Mouse (Mus musculus): ENCODE measurements around the gene Spns3.
"Not testable (repeated sequence)": the region's sequence is repeated elsewhere in the genome, so short reads cannot be mapped to it uniquely, and the experiment has no call there.

The Spns3 gene

DNA sequence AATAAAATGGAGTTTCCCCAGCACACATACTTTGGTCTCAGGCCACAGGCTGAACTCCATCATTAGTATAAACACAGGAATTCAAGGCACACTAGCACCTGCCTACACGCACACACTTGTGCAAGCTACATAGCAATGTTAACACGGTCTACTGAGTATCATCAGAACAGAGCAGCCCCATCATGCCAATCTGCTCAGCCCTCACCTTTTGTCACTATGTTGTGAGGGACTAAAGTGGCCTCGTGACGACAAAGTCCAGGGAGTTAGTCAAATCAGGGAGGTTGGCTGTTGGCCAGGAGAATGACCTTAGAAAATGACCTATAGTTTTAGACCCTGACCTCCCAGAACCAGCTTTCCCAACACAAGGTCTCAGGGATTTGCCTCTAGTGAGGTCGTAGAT, 7.8 kb upstream of the Spns3 start:
- DNase-seq (ENCODE audit: low spot score) = no peak

- no peak for DNase-seq (ENCODE audit: low spot score)
Measured at GRCm38 (mm10) chr11:72556953-72557352, 6.6 kb upstream of the Spns3 start.

DNA sequence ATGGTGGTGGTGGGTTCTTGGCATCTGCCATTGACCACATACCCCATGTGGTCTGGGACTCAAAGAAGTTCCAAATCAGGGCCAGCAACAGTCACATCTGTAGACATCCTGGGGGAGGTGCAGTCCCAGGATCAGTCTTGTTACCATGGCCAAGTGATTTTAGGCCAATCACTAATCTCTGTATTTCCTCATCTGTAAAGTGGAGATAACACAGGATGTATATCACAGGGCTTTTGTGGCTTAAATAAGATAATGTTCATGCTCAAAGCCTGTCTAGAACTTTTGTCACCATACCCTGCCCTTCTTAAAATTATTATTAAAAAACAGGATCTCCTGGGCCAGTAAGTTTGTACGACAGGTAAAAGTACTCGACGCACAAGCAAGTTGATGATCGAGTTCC, 6.2 kb upstream of the Spns3 start:
- no peak for DNase-seq (ENCODE audit: low spot score)

- DNase-seq (ENCODE audit: low spot score) = no peak
Measured at GRCm38 (mm10) chr11:72551531-72552105, 1.3 kb upstream of the Spns3 start.

- no peak for DNase-seq (ENCODE audit: low spot score)
Measured at GRCm38 (mm10) chr11:72547181-72547580, 3.1 kb downstream of the Spns3 start.

- no peak for DNase-seq (ENCODE audit: low spot score)
Measured at GRCm38 (mm10) chr11:72544716-72545115, 5.6 kb downstream of the Spns3 start.

- not testable (repeated sequence) for DNase-seq (ENCODE audit: low spot score)
Measured at GRCm38 (mm10) chr11:72543692-72544091, 6.6 kb downstream of the Spns3 start.

DNA sequence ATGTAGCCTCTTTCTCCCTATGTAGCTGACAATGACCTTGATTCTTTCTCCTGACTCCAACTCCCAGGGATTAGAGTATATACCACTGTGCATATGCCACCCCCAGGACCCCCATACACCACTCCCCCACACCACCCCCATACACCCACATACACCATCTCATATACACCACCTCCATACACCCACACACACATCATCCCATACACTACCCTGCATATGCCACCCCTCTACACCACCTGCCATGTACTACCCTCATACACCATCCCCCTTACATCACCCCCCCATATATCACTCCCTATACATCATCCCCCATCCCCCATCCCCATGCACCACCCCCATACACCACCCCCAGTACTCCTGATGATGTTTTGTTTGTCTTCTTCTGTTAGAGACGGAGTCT, 7.7 kb downstream of the Spns3 start:
- no peak for DNase-seq (ENCODE audit: low spot score)

- DNase-seq (ENCODE audit: low spot score) = no peak
Measured at GRCm38 (mm10) chr11:72541928-72542327, 8.4 kb downstream of the Spns3 start.

DNA sequence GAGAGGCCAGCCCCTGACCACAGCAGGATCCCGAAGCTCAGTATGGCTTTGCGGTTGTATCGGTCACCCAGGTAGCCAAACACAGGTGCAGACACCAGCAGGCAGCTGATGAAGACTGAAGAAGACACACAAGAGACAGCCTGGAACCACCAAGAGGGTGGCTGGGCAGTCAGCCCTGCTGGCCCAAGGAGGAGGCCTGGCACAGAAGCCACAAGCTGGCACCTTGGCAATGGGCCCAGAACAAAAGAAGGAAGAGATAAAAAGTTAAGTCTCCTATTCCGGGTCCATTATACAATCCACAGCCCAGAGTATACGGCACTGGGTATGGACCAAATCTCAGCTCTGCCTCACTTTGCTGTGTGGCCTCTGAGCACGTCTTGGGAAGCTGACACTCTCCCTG, 9.9 kb downstream of the Spns3 start:
- DNase-seq (ENCODE audit: low spot score) = no peak

GRCm38 (mm10) chr11:72538811-72539210, 11.5 kb downstream of the Spns3 start:
- no peak for DNase-seq (ENCODE audit: low spot score)

DNA sequence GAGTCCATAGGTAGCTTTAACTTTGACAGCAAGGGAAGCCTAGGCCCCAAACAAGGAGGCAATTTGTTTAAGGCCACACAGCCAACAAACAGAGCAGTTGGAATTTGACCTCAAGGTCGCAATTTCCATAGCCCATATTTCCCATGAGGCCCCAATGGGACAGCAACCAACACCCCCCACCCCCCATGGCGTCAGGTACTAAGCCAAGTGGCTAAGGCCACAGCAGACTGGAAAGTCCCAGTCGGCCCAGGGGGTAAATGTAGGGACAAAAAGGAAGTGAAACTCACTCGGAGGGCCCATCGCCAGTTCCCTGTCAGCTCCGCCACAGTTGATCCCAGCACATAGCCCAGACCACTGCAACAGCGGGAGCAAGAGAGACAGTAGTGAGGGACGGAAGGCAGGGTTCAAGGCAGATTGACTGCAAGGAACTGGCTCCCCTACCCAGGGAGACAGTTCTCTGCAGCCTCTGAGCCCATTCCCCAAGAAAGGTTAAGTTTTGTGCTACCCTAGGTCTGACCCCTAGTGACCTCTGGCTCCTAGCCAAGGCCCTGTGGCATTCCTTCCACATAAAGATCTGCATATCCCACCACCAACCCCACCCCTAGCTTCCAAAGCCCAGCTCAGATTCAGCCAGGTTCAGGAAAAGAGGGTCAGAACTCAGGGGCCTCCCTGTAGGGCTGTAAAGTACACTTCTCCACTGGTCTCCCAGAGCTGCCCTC, 12.1 kb downstream of the Spns3 start:
- DNase-seq (ENCODE audit: low spot score) = no peak

- DNase-seq (ENCODE audit: low spot score) = no peak
Measured at GRCm38 (mm10) chr11:72537503-72537902, 12.8 kb downstream of the Spns3 start.

- DNase-seq (ENCODE audit: low spot score) = no peak
Measured at GRCm38 (mm10) chr11:72535519-72535918, 14.8 kb downstream of the Spns3 start.

DNA sequence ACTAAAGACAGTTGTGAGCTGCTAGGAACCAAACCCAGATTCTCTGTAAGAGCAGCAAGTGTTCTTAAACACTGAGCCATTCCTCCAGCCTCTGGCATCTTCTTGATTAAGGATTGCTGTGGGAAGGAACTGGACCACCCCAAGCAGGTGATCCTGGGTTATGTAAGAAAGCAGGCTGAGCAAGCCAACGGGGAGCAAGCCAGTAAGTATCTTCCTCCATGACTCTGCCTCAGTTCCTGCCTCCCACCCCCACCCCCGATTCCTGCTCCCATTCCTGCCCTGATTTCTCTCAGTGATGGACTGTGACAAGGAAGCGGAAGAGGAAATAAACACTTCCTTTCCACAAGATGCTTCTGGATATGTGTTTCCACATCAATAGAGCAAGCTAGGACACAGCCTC, 17.4 kb downstream of the Spns3 start:
- no peak for DNase-seq (ENCODE audit: low spot score)

DNA sequence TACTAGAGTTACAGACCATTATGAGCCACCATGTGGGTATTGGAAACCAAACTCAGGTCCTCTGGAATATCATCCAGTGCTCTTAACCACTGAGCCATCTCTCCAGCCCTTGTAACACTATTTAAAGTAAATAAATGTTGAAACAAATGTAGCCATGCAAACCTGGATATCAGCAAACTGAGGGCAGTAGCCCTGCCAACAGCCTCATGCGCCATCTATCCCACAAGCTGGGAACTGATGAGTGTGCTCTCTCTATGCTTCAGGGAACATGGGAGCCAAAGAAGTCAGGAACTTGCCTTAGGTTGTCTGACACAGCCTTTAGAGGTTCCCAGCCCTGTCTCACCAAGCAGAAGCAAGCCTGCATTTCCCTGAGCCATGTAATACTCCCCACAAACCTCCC, 18.7 kb downstream of the Spns3 start:
- no peak for DNase-seq (ENCODE audit: low spot score)

DNA sequence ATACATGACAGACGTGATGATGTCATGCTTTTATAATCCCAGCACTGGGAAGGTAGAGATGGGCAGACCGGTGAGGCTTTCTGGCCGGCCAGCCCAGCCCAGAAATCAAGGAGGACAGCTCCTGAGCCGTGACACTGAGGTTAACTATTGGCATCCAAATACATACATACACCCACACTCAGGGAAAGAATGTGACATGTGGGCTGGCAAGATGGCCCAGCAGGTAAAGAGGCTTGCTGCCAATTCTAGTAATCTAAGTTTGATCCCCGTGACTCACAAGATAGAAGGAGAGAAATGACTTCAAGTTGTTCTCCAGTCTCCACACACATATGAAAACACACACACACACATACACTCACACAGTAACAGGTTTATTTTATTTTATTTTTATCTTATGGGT, 19.2 kb downstream of the Spns3 start:
- no peak for DNase-seq (ENCODE audit: low spot score)

DNA sequence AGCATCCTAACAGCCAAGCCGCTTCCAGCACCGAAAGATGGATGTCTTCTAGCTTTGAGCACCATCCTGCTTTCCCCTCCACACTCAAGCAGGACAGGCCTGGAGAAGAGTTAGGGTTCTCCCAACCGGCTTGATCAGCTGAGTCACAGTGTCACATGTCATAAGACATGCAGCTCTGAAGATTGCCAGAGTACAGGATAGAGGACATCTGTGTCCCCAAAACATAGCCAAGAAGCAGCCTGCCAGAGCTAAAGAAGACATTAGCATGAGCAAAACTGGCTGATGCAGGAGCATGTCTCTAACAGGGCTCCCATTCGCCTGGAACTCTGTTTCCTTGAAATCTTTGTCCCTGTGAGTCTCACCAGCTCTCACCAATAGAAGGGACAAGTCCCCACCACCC, 24.1 kb downstream of the Spns3 start:
- DNase-seq (ENCODE audit: low spot score) = no peak

GRCm38 (mm10) chr11:72523711-72524110, 26.6 kb downstream of the Spns3 start:
- DNase-seq (ENCODE audit: low spot score) = no peak

GRCm38 (mm10) chr11:72522616-72523041, 27.7 kb downstream of the Spns3 start:
- DNase-seq (ENCODE audit: low spot score) = no peak

DNA sequence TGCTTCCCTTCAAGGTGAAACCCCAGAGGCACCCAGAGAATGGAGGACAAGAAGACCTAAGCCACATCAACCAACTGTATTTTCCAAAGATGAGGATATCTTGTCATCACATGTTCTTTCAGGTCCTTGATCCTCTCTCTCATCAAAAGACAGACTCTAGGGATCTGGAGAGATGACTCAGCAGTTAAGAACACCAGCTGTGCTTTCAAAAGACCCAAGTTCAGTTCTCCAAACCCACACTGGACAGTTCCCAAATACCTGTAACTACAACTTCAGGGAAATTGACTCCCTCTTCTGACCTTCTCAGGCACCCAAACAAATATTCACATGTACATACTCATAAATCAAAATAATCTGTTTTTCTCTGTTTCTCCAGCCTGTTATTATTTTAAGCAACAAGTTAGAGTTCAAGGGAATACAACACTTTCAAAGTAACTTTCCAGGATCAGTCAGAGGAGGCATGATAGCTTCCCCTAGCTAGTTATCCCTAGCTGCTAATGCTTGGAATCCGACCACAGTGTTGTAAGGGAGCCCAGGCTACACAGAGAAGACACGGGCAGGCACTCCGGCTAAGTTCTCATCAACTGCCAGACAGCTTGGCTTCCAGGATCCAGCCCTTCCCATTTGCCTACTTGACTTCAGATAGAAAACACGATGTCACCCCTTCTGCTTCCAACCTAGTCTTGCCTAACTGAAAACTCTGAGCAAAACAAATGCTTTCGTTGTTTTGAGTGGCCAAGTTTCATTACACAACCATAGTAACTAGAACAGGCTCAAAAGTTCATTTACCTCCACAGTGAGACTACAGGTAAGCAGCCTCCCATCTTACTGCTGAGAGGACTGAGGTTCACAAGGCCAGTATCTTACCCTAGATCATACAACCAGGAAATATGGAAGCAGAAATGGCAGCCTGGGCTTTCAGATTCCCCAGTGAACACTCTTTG, 28.4 kb downstream of the Spns3 start:
- no peak for DNase-seq (ENCODE audit: low spot score)

GRCm38 (mm10) chr11:72519895-72520294, 30.4 kb downstream of the Spns3 start:
- no peak for DNase-seq (ENCODE audit: low spot score)

GRCm38 (mm10) chr11:72519189-72519588, 31.1 kb downstream of the Spns3 start:
- no peak for DNase-seq (ENCODE audit: low spot score)

Measured in ovary, postnatal 10 days (tissue).